Mouse (Mus musculus) liver, embryonic 13.5 days (tissue): Measurements from ENCODE around the gene Il1f6. TPM values are rescaled to one million over a fixed set of nuclear protein-coding genes. Genes with fewer than 3 reads are reported as not detected.
"Not testable (repeated sequence)": the region's sequence is repeated elsewhere in the genome, so short reads cannot be mapped to it uniquely, and the experiment has no call there.

Experiments used
- ATAC-seq: fragments of 200-750 bp; cut with Nextera tagmentation; 2 replicates; pipeline ENCODE4 v1.8.0; 2017; ENCODE audit warnings: low read depth, mild to moderate bottlenecking, moderate number of reproducible peaks, moderate library complexity
- DNase-seq: peaks from one replicate; pipeline ENCODE4 v3.0.0; 2022
- H3K27ac ChIP-seq: fragments of 300-500 bp; sonication (generic); 2 replicates; pipeline ENCODE4 v1.5.1; 2015; ENCODE audit warnings: moderate library complexity, mild to moderate bottlenecking, inconsistent platforms
- H3K27me3 ChIP-seq: fragments of 300-500 bp; sonication (generic); 2 replicates; pipeline ENCODE4 v1.6.1; 2015; ENCODE audit warnings: mild to moderate bottlenecking, inconsistent platforms
- H3K36me3 ChIP-seq: fragments of 300-500 bp; sonication (generic); 2 replicates; pipeline ENCODE4 v1.6.1; 2015; ENCODE audit warnings: mild to moderate bottlenecking, inconsistent platforms
- H3K4me1 ChIP-seq: fragments of 300-500 bp; sonication (generic); replicated peaks from 2 replicates; pipeline ENCODE4 v1.6.1; 2015; ENCODE audit warnings: inconsistent platforms
- H3K4me2 ChIP-seq: fragments of 300-500 bp; sonication (generic); 2 replicates; pipeline ENCODE4 v1.6.1; 2015; ENCODE audit warnings: inconsistent platforms, mild to moderate bottlenecking, moderate library complexity
- H3K4me3 ChIP-seq: fragments of 300-500 bp; sonication (generic); replicated peaks from 2 replicates; pipeline ENCODE4 v1.5.1; 2015; ENCODE audit warnings: mild to moderate bottlenecking, inconsistent platforms
- H3K9ac ChIP-seq: fragments of 300-500 bp; sonication (generic); 2 replicates; pipeline ENCODE4 v1.6.1; 2015; ENCODE audit warnings: mild to moderate bottlenecking, inconsistent platforms
- H3K9me3 ChIP-seq: fragments of 300-500 bp; sonication (generic); replicated peaks from 2 replicates; pipeline ENCODE4 v1.6.1; 2016; ENCODE audit warnings: inconsistent platforms
- WGBS: fragments of 180-500 bp; shearing (Covaris S2); methylation state at CpG from one replicate; pipeline ENCODE4 v1.1.7; 2015; ENCODE audit not compliant: insufficient replicate concordance; 5-methylcytosine and 5-hydroxymethylcytosine counted together
- polyA plus RNA-seq: library from polyadenylated mRNA; unstranded; fragments of >200 nt; fragmentation: Nextera tagmentation; extraction: Ambion mirVana; gene quantifications from 2 replicates; pipeline ENCODE4 v1.2.1, GENCODE M21; 2015

The Il1f6 gene
- polyA plus RNA-seq = not detected in 2 replicates

- Histone ChIP-seq H3K4me1 (no peaks in the 10 kb centered on the region), H3K36me3 (no peaks in the 10 kb centered on the region), H3K9ac (no peak within 1 kb of the TSS), H3K27ac (no peak within 1 kb of the TSS), H3K27me3 (no peaks in the 10 kb centered on the region), H3K4me2 (no peak within 1 kb of the TSS), H3K9me3 (no peaks in the 10 kb centered on the region), H3K4me3 (no peak within 1 kb of the TSS)
- DNase-seq (no peak), ATAC-seq (no peak)
- WGBS = 63% methylated on average over 2 of the region's 2 CpGs
These were observed at the start of gene Il1f6 for GRCm38 (mm10) chr2:24215118-24215517. Gene Il1f6 (plus strand): TSS chr2:24215418.

GRCm38 (mm10) chr2:24181683-24182331 lies 33.4 kb upstream of the Il1f6 start:
- not testable (repeated sequence) for H3K4me3 ChIP-seq, H3K4me1 ChIP-seq, H3K9me3 ChIP-seq, H3K4me2 ChIP-seq, H3K36me3 ChIP-seq, DNase-seq, H3K27ac ChIP-seq, H3K27me3 ChIP-seq, H3K9ac ChIP-seq
- ATAC-seq = peak; percentile 23; the same call in 1 of the 2 replicates
- 11% methylated on average over 14 of the region's 14 CpGs for WGBS

GRCm38 (mm10) chr2:24182423-24183147 lies 32.6 kb upstream of the Il1f6 start:
- H3K4me1 ChIP-seq, H3K36me3 ChIP-seq, ATAC-seq, H3K9me3 ChIP-seq, H3K9ac ChIP-seq, H3K27ac ChIP-seq, H3K4me3 ChIP-seq, H3K4me2 ChIP-seq, DNase-seq, H3K27me3 ChIP-seq: not testable (repeated sequence)
- WGBS = 52% methylated on average over 13 of the region's 13 CpGs

DNA sequence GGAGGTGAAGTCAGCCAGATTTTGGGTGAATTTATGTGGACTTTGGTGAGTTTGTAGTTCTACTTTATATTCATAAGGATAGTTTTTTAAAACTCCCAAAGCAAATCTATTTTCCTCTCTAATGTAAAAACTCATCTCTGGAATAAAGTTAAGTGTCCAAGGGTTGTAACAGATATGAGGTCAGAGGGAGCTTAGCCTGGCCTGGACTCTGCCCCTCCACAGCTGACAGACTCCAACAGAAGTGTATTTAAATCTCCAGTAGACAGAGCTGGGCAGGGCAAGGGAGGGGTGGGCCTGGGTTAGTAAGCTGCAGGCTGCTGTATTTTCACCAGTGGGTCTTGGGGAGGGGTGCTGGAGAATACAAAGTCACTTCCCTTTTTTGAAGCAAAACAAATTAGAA lies 31.1 kb upstream of the Il1f6 start:
- ATAC-seq, H3K4me3 ChIP-seq, H3K36me3 ChIP-seq, H3K27me3 ChIP-seq, H3K4me1 ChIP-seq, H3K27ac ChIP-seq, H3K9ac ChIP-seq, H3K9me3 ChIP-seq, DNase-seq, H3K4me2 ChIP-seq: not testable (repeated sequence)

DNA sequence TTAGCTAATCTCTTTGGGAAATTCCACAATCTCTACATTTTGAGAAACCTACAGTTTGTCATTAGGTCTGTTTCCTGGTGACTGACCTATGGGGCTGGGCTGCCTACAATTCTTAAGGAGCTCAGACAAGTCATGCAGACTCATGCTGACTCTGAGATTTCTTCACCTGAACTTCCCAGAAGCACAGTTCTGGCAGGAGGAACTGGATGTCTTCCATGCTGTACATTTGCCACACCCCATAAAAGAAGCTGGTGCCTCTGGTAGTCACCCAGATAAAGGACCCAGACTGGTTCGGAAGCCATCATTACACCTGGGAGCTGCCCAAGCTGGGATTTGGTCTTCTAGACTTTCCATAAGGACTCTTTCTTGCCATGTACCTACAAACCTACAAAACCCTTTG lies 29.0 kb upstream of the Il1f6 start, which contains the start of gene Il1f9:
TSS of gene Il1f9 (plus strand) at position 301 of the 400 bp plus-strand sequence.
- Histone ChIP-seq H3K27me3 (no peaks in the 10 kb centered on the region), H3K9me3 (no peaks in the 10 kb centered on the region), H3K9ac (no peak within 1 kb of the TSS), H3K4me1 (no peaks in the 10 kb centered on the region), H3K4me3 (no peak within 1 kb of the TSS), H3K27ac (no peak within 1 kb of the TSS), H3K36me3 (no peaks in the 10 kb centered on the region), H3K4me2 (no peak within 1 kb of the TSS)
- no peak for ATAC-seq
- WGBS = 79% methylated on average over 1 of the region's 1 CpGs
- DNase-seq = no peak

GRCm38 (mm10) chr2:24187585-24187984 lies 27.6 kb upstream of the Il1f6 start:
- no peaks in the 10 kb centered on the region for H3K36me3 ChIP-seq
- no peak overlapping the region for H3K27ac ChIP-seq
- H3K27me3 ChIP-seq = no peaks in the 10 kb centered on the region
- no peak overlapping the region for H3K9ac ChIP-seq
- H3K4me2 ChIP-seq = no peak overlapping the region
- WGBS = 49% methylated on average over 6 of the region's 6 CpGs
- DNase-seq (no peak), ATAC-seq (no peak)
- H3K9me3 ChIP-seq = no peaks in the 10 kb centered on the region
- H3K4me1 ChIP-seq = no peaks in the 10 kb centered on the region
- no peak overlapping the region for H3K4me3 ChIP-seq

- no peak for DNase-seq
- H3K4me1 ChIP-seq = no peaks in the 10 kb centered on the region
- H3K27ac ChIP-seq = no peak overlapping the region
- WGBS = 56% methylated on average over 1 of the region's 1 CpGs
- ATAC-seq = no peak
- no peaks in the 10 kb centered on the region for H3K27me3 ChIP-seq
- H3K4me3 ChIP-seq = no peak overlapping the region
- H3K9ac ChIP-seq = no peak overlapping the region
- H3K4me2 ChIP-seq = no peak overlapping the region
- H3K36me3 ChIP-seq = no peaks in the 10 kb centered on the region
- no peaks in the 10 kb centered on the region for H3K9me3 ChIP-seq
These were observed 27.0 kb upstream of the Il1f6 start for GRCm38 (mm10) chr2:24188189-24188588.

DNA sequence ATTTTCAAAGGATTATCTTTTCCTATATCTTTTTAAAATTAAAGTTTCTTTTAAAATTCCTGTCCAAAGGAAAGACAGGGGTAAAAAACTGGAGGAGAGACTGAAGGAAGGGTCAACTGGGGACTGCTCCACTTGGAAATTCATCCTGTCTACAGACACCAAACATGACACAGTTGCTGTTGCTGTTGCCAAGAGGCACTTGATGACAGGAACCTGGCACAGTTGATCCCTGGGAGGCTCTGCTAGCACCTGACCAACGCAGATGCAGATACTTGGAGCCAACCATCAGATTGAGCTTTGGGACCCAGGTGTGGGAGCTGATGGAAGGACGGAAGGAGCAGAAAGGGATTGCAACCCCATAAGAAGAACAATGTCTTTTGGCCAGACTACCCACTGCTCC lies 12.0 kb downstream of the Il1f6 start:
- Histone ChIP-seq H3K36me3 (no peaks in the 10 kb centered on the region), H3K4me3 (no peak overlapping the region), H3K4me1 (no peaks in the 10 kb centered on the region), H3K9ac (no peak overlapping the region), H3K27me3 (no peaks in the 10 kb centered on the region), H3K4me2 (no peak overlapping the region), H3K27ac (no peak overlapping the region), H3K9me3 (no peaks in the 10 kb centered on the region)
- DNase-seq = no peak
- ATAC-seq = no peak
- 60% methylated on average over 2 of the region's 2 CpGs for WGBS

- H3K36me3 ChIP-seq = no peaks in the 10 kb centered on the region
- WGBS = 85% methylated on average over 1 of the region's 1 CpGs
- H3K27me3 ChIP-seq = no peaks in the 10 kb centered on the region
- H3K4me1 ChIP-seq = no peaks in the 10 kb centered on the region
- H3K4me2 ChIP-seq = no peak overlapping the region
- H3K4me3 ChIP-seq = no peak overlapping the region
- ATAC-seq = no peak
- DNase-seq = no peak
- H3K27ac ChIP-seq = no peak overlapping the region
- H3K9me3 ChIP-seq = no peaks in the 10 kb centered on the region
- H3K9ac ChIP-seq = no peak overlapping the region
These were observed 52.3 kb downstream of the Il1f6 start for GRCm38 (mm10) chr2:24267503-24267902.

DNA sequence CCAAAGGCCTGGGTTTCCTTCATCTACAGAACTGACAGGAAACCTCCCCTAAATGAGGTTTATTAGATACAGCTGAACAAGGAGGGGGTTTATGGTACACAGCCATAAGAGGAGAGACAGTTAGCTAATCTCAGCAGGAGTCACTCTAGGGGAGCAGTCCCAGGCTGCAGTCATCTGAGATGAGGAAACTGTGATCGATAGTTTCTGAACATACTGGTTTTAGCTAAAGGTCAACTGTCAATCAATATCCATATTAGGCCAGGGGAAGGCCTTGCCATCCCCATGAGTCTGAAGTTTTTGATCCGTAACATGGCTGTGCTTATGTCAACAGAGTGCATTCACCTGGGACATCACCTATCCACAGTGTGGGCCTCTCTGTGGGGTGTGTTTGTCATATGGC lies 58.4 kb downstream of the Il1f6 start:
- Histone ChIP-seq H3K4me1 (no peaks in the 10 kb centered on the region), H3K9me3 (no peaks in the 10 kb centered on the region), H3K4me2 (no peak overlapping the region), H3K27ac (no peak overlapping the region), H3K27me3 (no peaks in the 10 kb centered on the region), H3K9ac (no peak overlapping the region), H3K4me3 (no peak overlapping the region), H3K36me3 (no peaks in the 10 kb centered on the region)
- DNase-seq = no peak
- ATAC-seq = no peak
- WGBS = 64% methylated on average over 2 of the region's 2 CpGs

DNA sequence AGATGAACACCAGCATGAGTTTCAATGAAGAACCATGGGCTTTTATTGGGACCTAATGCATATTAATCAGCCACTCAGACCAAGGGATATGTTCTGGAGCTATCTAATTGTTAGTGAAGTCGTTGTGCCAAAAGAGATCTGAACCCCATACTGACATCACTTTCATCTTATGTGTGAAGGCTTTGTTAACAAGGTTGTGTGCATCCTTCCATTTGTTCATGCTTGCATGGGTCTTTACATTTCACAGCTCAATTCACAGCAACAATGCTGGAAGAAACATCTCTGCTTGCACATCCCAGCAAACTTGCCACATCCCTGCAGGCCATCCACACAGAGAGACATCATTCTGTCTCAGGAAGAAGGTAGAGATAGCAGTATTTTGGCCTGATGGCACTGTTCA lies 59.9 kb downstream of the Il1f6 start:
- no peak for DNase-seq
- Histone ChIP-seq H3K27ac (no peak overlapping the region), H3K36me3 (no peaks in the 10 kb centered on the region), H3K9me3 (no peaks in the 10 kb centered on the region), H3K27me3 (no peaks in the 10 kb centered on the region), H3K4me1 (no peaks in the 10 kb centered on the region), H3K4me3 (no peak overlapping the region), H3K9ac (no peak overlapping the region), H3K4me2 (no peak overlapping the region)
- ATAC-seq = no peak
- WGBS = 34% methylated on average over 1 of the region's 1 CpGs
